Mouse (Mus musculus) midbrain, embryonic 16.5 days (tissue): ENCODE measurements at regions not wholly inside any gene's neighbourhood (a gene's known extent, or its start where the extent isn't known, plus 50 kb on each side); places are given as distances from the start of the nearest gene placed in this dataset.
"Not testable (repeated sequence)": the region's sequence is repeated elsewhere in the genome, so short reads cannot be mapped to it uniquely, and the experiment has no call there.

Experiments used
- ATAC-seq: fragments of 200-750 bp; cut with Nextera tagmentation; 2 replicates; pipeline ENCODE4 v1.8.0; 2017; ENCODE audit warnings: moderate TSS enrichment
- H3K27ac ChIP-seq: fragments of 300-500 bp; sonication (generic); 2 replicates; pipeline ENCODE4 v1.5.1; 2014; ENCODE audit warnings: mild to moderate bottlenecking, low read length, mixed read lengths
- H3K27me3 ChIP-seq: fragments of 300-500 bp; sonication (generic); 2 replicates; pipeline ENCODE4 v1.6.1; 2014; ENCODE audit warnings: low read depth, low read length, mixed read lengths; ENCODE audit not compliant: control insufficient read depth, insufficient read depth
- H3K36me3 ChIP-seq: fragments of 300-500 bp; sonication (generic); 2 replicates; pipeline ENCODE4 v1.6.1; 2014; ENCODE audit warnings: mild to moderate bottlenecking, low read length, moderate library complexity, mixed read lengths; ENCODE audit not compliant: control insufficient read depth, insufficient read depth
- H3K4me1 ChIP-seq: fragments of 300-500 bp; sonication (generic); 2 replicates; pipeline ENCODE4 v1.6.1; 2014; ENCODE audit warnings: mild to moderate bottlenecking, low read length, mixed read lengths; ENCODE audit not compliant: control insufficient read depth, insufficient read depth
- H3K4me2 ChIP-seq: fragments of 300-500 bp; sonication (generic); 2 replicates; pipeline ENCODE4 v1.6.1; 2014; ENCODE audit warnings: mild to moderate bottlenecking, low read length, mixed read lengths
- H3K4me3 ChIP-seq: fragments of 300-500 bp; sonication (generic); 2 replicates; pipeline ENCODE4 v1.5.1; 2014; ENCODE audit warnings: low read depth, mild to moderate bottlenecking, low read length, moderate library complexity, mixed read lengths
- H3K9ac ChIP-seq: fragments of 300-500 bp; sonication (generic); 2 replicates; pipeline ENCODE4 v1.6.1; 2014; ENCODE audit warnings: low read depth, low read length, mixed read lengths
- H3K9me3 ChIP-seq: fragments of 300-500 bp; sonication (generic); replicated peaks from 2 replicates; pipeline ENCODE4 v1.6.1; 2014; ENCODE audit warnings: mild to moderate bottlenecking, low read length, mixed read lengths; ENCODE audit not compliant: control insufficient read depth, poor library complexity, severe bottlenecking
- WGBS: fragments of 180-500 bp; shearing (Covaris S2); extraction: QIAGEN DNeasy Blood & Tissue Kit; methylation state at CpG from one replicate; pipeline ENCODE4 v1.1.7; 2014; 5-methylcytosine and 5-hydroxymethylcytosine counted together

DNA sequence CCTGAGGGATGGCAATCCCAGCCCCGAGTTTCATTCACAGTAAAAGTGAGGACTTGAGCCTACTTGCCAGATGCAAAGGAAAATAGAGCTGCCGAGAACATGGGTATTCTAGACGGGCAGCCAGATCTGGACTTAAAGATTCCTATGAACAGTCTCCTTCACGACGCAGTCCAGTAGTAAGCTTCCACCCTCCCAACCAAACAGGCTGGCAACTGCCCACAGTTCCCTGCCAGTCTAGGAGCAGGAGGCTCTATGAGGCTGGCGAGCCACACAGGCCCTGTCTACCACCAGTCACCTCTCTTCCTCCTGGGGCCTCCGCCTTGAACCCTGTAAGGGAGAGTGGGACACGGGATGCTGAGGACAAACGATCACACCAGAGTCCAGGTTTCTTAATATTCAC lies 153.5 kb upstream of the Snrpn start:
- no peak for ATAC-seq
- Histone ChIP-seq H3K36me3 (no peaks in the 10 kb centered on the region), H3K9ac (no peak overlapping the region), H3K9me3 (peaks cover 3% of the 10 kb centered on the region; the same call in 1 of the 2 replicates), H3K4me1 (no peaks in the 10 kb centered on the region), H3K4me3 (no peak overlapping the region), H3K27me3 (no peaks in the 10 kb centered on the region), H3K4me2 (no peak overlapping the region), H3K27ac (no peak overlapping the region)
- 91% methylated on average over 9 of the region's 9 CpGs for WGBS

DNA sequence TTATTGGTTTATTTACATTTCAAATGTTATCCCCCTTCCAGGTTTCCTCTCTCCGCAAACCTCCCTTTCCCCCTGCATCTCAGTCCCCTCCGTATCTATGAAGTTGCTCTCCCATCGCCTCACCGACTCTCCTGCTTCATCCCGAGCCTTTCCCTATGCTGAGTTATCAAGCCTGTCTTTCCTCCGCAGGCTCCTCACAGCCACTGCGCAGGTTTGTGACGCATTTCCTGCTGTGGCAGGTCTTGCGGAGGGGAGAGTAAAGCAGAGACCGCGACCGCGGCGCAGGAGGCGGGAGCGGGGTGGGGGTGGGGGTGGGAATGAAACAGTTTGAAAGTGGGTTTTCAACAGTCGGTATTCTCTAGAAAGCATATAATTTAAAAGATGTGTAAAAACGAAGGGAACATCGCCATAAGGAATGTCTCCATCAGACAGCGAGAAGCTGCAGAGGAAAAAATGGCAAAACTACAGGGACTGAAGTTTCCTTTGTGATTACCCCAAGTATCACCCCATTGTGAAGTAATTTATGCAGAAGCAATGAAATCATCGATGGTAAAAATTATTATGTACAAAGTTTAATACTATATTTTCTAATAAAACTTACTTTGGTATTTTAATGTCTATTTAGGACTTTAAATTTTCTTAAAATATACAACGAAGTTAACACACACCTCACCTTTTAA lies 104.3 kb upstream of the Snrpn start:
- peak overlapping the region; percentile 38 for H3K4me3 ChIP-seq
- not testable (repeated sequence) for H3K9ac ChIP-seq, H3K27me3 ChIP-seq, H3K4me1 ChIP-seq, H3K36me3 ChIP-seq, H3K9me3 ChIP-seq
- WGBS = 23% methylated on average over 22 of the region's 22 CpGs
- peak overlapping the region; percentile 46; the same call in 1 of the 2 replicates for H3K27ac ChIP-seq
- peak; percentile 99 for ATAC-seq
- peak overlapping the region; percentile 37 for H3K4me2 ChIP-seq

DNA sequence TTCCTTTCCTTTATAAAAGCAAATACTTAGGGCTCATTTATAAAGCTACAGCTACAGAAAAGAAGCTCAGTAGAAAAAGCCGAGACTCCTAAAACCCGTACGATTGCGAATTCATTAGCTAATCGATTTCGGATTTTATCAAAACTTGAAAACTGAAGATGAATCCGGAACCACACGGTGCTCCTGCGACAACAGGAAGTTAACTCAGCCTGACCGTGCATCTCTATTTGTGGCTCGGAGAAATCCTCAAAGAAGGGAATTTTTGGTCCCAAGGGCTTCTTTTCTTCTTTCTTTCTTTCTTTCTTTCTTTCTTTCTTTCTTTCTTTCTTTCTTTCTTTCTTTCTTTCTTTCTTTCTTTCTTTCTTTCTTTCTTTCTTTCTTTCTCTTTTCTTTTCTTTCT lies 103.7 kb upstream of the Snrpn start:
- Histone ChIP-seq H3K4me3 (peak overlapping the region; percentile 40), H3K9ac (peak overlapping the region; percentile 53; the same call in 1 of the 2 replicates), H3K4me2 (peak overlapping the region; percentile 29; the same call in 1 of the 2 replicates)
- not testable (repeated sequence) for H3K27ac ChIP-seq, H3K9me3 ChIP-seq, H3K36me3 ChIP-seq, H3K4me1 ChIP-seq, H3K27me3 ChIP-seq
- 31% methylated on average over 11 of the region's 11 CpGs for WGBS
- ATAC-seq = peak; percentile 89

DNA sequence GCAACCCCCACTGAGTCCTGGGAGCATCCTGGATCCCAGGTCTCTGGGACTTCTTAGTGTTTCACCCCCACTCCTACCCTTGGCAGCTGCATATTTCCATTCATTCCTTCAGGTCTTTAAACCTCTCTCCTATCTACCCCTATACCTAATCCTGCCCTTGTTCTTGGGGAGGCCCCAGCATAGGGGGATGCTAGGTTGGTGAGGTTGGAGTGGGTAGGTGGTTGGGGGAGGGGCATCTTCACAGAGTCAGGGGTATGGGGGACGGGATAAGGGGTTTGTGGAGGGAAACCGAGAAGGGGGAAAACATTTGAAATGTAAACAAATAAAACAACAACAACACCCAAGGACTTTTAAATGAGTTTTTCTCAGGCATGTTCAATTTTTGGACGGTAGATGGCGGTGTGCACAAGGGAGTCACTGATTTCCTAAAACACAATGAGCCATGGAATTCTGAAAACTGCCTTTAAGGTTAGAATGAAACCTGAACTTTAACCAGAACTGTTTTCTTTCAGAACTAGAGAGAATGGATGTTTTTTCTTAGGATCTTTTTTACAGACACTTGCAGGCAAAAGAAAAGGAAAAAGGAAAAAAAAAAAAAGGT lies 98.7 kb upstream of the Snrpn start:
- WGBS = 12% methylated on average over 4 of the region's 4 CpGs
- not testable (repeated sequence) for ATAC-seq, H3K4me3 ChIP-seq, H3K4me1 ChIP-seq, H3K9me3 ChIP-seq, H3K4me2 ChIP-seq, H3K36me3 ChIP-seq, H3K9ac ChIP-seq, H3K27me3 ChIP-seq, H3K27ac ChIP-seq

DNA sequence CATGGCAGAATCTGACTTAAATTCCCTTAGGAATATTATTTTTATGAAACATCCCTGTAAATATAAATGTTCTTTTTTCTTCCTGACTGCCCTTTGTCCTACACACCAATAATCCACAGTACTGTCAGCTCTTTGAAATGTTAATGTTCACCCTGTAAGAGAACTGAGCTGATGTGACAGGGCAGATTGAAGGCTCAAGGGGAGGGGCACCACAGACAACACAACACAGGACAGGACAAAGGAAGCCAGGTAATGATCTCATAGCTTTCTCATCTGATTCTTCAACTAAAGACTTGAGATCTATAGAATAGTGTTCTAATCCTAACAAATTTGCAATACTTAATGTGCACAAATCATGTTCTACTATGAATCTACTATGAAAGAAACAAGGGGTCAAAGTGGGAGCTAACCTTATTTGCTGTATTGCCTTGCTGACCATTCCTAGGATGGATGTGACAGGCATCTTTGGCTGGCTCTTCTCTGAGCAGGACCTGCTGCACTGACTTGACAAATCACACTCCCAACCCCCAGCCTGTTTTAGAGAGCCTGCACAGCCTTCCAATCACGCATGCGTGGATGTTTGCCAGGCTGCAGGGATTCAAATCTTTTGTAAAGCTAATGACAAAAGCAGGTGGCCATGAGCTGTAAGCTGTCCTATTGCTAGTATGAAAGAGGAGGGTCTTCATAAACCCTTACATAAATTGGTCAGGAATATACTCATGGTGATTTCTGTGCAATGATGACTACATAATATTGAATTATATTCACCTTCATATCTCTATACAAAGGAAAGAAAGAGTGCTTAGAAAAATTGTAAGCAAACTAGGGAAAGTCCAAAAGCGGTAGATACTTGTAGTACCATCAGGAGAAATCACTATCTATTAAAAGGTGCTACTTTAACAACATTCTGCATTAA lies 76.6 kb upstream of the Snrpn start:
- WGBS = 59% methylated on average over 3 of the region's 3 CpGs
- not testable (repeated sequence) for H3K9me3 ChIP-seq, H3K36me3 ChIP-seq, H3K9ac ChIP-seq, H3K27me3 ChIP-seq, H3K4me1 ChIP-seq
- Histone ChIP-seq H3K4me3 (0 out of 2 replicates have a peak overlapping the region, but pooled peaks have one; percentile 9), H3K4me2 (peak overlapping the region; percentile 21; the same call in 1 of the 2 replicates), H3K27ac (peak overlapping the region; percentile 50; the same call in 1 of the 2 replicates)
- ATAC-seq = peak; percentile 77
